Mouse (Mus musculus): ENCODE data around the gene Otub2.
"Not testable (repeated sequence)": the region's sequence is repeated elsewhere in the genome, so short reads cannot be mapped to it uniquely, and the experiment has no call there.

Otub2 gene

DNA sequence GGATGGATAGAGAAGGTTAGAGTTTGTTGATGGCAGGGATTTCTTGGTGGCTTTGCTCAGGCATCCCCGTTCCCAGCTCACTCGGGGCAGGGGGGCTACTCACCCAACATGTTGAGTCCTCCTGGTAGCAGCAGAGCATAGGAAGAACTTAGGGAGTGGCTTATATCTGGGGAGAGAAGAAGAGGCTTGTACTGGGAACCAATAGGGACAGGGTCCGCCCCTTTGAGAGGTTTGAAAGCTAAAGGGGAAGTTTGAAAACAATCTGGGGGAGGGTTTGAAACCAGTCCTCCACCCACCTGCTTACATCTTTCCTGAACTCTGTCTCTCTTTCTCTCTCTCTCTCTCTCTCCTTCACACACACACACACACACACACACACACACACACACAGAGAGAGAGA lies 55.0 kb downstream of the Otub2 start, which contains the start of gene Ifi27l2a:
Gene Ifi27l2a (minus strand): TSS at position 157 of the 400 bp plus-strand sequence.
- no peak for DNase-seq (ENCODE audit: low spot score)

DNA sequence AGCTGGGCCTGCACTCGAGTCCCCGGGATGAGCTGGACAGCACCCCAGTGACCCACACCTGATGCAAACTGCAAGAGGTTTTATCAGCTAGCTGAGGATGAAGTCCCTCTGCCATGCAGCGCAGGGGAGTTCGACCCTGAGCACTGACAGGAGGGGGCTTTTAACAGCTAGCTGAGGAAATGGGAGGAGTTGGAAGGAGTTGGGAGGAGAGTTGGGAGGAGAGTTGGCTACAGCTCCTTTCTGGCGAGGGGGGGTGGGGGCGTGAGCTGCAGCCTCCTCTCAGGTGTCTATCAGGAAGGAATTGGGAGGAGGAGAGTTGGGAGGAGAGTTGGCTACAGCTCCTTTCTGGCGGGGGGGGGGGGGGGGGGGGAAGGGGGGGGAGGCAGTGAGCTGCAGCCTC lies 55.8 kb downstream of the Otub2 start:
- DNase-seq (ENCODE audit: low spot score), result not testable (repeated sequence)

DNA sequence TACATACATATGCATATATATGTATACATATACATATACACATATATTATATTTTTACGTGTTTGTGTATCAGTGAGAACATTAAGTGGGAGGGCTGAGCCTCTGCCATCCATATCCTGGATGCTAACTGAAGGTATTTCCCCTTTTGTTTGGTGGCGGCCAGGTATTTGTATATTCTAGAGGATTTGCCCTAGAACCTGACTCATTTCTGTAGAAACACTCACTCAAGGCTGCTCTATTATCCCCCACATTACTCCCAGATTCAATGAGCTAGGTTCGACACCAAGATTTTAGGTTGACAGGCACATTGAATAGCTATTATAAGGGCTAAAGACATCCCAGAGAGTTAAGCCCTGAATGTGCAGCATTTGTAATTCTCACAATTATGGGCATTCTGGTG lies 56.6 kb downstream of the Otub2 start:
- no peak for DNase-seq (ENCODE audit: low spot score)

DNA sequence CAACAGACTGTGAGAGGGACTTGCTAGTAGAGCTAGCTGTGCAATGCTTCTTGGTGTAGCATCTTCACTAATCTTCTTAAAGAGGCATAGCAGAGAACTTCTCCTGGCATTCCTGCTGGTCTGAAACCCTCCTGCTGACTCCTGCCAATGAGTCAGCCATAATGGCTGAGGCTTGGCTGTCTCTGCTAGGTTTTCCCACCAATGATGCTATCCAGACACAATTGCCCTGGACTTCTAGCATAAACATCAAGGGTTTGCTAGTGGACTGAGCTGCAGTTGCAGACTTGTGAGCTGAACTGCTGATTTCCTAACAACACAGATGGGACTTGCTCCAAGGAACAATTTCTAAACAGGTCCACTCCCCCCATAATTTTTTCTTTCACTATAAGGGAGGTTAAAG lies 64.9 kb downstream of the Otub2 start:
- DNase-seq (ENCODE audit: low spot score), result no peak
